ENCODE assay signal across 17 mouse cellular contexts in the genomic region with DNA sequence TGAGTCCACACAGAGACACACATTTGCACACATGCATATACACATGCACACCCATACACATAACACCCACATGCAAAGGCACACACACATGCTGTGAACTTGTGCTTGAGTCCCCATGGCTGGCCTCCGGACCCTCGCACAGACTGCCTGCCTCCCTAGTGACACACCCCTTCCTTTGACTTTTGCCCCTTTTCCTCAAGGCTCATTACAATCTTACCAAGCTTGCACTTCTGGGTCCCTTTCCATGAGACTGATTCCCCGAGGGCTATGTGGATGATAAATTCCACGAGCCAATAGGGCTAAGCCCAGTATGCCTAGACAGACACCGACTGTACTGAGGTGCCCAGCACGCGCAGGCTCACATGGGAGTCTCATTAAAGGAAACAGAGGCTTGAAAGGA. TPM values are rescaled to one million over a fixed set of nuclear protein-coding genes. Genes with fewer than 3 reads are reported as not detected.
A peak's percentile ranks its signal among the peaks of the same experiment; 100 is the strongest.
DNase-seq lines count a peak whose midpoint lies in the region; ATAC-seq lines count a peak whose summit lies in the region.
"Had no signal": no experiment of that assay in that cellular context is flagged by ENCODE, and none has a peak within 500 bp of the region (broad histone marks: within the 10 kb centered on the region; RNA-seq: fewer than 3 reads in every experiment).

No protein-coding gene starts in this region.

- peaks cover 7% of the 10 kb centered on the region for H3K27me3 ChIP-seq in kidney, embryonic 14.5 days (ENCODE audit: control insufficient read depth, insufficient read depth, low read length)
- H3K27me3 ChIP-seq in intestine, embryonic 16.5 days (replicated peaks; ENCODE audit: control insufficient read depth, insufficient read depth, low read length): 0 out of 2 replicates have a peak, but pooled peaks cover 1% of the 10 kb centered on the region
- peaks cover 2% of the 10 kb centered on the region; the same call in 1 of the 2 replicates for H3K27me3 ChIP-seq in midbrain, embryonic 16.5 days (ENCODE audit: control insufficient read depth, insufficient read depth, low read depth, low read length)
- H3K27me3 ChIP-seq: Patski had no signal

- H3K4me1 ChIP-seq in kidney, embryonic 14.5 days (ENCODE audit: control insufficient read depth, insufficient read depth, low read length): peaks cover 31% of the 10 kb centered on the region
- peaks cover 59% of the 10 kb centered on the region for H3K4me1 ChIP-seq in brown adipose tissue, adult 24 weeks (ENCODE audit: control insufficient read depth, insufficient read depth, insufficient read length, low read length)
- peaks cover 24% of the 10 kb centered on the region for H3K4me1 ChIP-seq in intestine, embryonic 16.5 days (ENCODE audit: control insufficient read depth, insufficient read depth, low read length)
- H3K4me1 ChIP-seq in midbrain, embryonic 16.5 days (ENCODE audit: control insufficient read depth, insufficient read depth, low read length): peaks cover 6% of the 10 kb centered on the region; the same call in 1 of the 2 replicates

- no peaks in the 10 kb centered on the region for H3K9me3 ChIP-seq in kidney, embryonic 14.5 days (ENCODE audit: control insufficient read depth, low read length)
- no peaks in the 10 kb centered on the region for H3K9me3 ChIP-seq in intestine, embryonic 16.5 days (ENCODE audit: control insufficient read depth, low read length)
- H3K9me3 ChIP-seq in midbrain, embryonic 16.5 days (replicated peaks; ENCODE audit: control insufficient read depth, low read length, poor library complexity, severe bottlenecking): no peaks in the 10 kb centered on the region
- H3K9me3 ChIP-seq: embryonic facial prominence, embryonic 15.5 days; heart, embryonic 10.5 days; midbrain, embryonic 15.5 days had no signal

- H3K4me2 ChIP-seq in kidney, embryonic 14.5 days (replicated peaks; ENCODE audit: low read depth, low read length): no peak overlapping the region
- peak overlapping the region; percentile 51 for H3K4me2 ChIP-seq in intestine, embryonic 16.5 days (ENCODE audit: low read depth, low read length)
- H3K4me2 ChIP-seq in midbrain, embryonic 16.5 days (ENCODE audit: low read length): no peak overlapping the region
- H3K4me2 ChIP-seq: embryonic facial prominence, embryonic 15.5 days; midbrain, embryonic 15.5 days had no signal

- DNase-seq in kidney, adult 8-10 months: peak; percentile 43 to 52
- DNase-seq in kidney, postnatal 36 days: peak; percentile 58 to 60
- no peak for DNase-seq in embryo, embryonic 11 days
- DNase-seq: adrenal gland, adult 8-10 months; cerebellum, postnatal 14 days; lung, postnatal 14 days; right cerebral cortex, postnatal 25 days had no signal

- no peaks in the 10 kb centered on the region for H3K36me3 ChIP-seq in kidney, embryonic 14.5 days (ENCODE audit: control insufficient read depth, insufficient read depth, low read length)
- H3K36me3 ChIP-seq in intestine, embryonic 16.5 days (ENCODE audit: control insufficient read depth, insufficient read depth, low read length): no peaks in the 10 kb centered on the region
- H3K36me3 ChIP-seq in midbrain, embryonic 16.5 days (ENCODE audit: control insufficient read depth, insufficient read depth, low read length): no peaks in the 10 kb centered on the region
- H3K36me3 ChIP-seq: embryonic facial prominence, embryonic 15.5 days; heart, embryonic 10.5 days; midbrain, embryonic 15.5 days had no signal

- no peak overlapping the region for H3K9ac ChIP-seq in kidney, embryonic 14.5 days (ENCODE audit: low read depth, low read length)
- peak overlapping the region; percentile 67 for H3K9ac ChIP-seq in intestine, embryonic 16.5 days (ENCODE audit: low read depth, low read length)
- H3K9ac ChIP-seq in midbrain, embryonic 16.5 days (ENCODE audit: low read depth, low read length): no peak overlapping the region
- H3K9ac ChIP-seq: embryonic facial prominence, embryonic 15.5 days; midbrain, embryonic 15.5 days had no signal

- no peak for ATAC-seq in kidney, embryonic 14.5 days (ENCODE audit: low FRiP score, low TSS enrichment)
- ATAC-seq in intestine, embryonic 16.5 days: peak; percentile 36
- no peak for ATAC-seq in midbrain, embryonic 16.5 days
- ATAC-seq: forebrain, embryonic 16.5 days; midbrain, embryonic 15.5 days; Patski had no signal

- H3K4me3 ChIP-seq in kidney, embryonic 14.5 days (ENCODE audit: low read length): no peak overlapping the region
- H3K4me3 ChIP-seq in brown adipose tissue, adult 24 weeks (ENCODE audit: insufficient read depth, low read depth, low read length): no peak overlapping the region
- H3K4me3 ChIP-seq in intestine, embryonic 16.5 days (ENCODE audit: low read length): 0 out of 2 replicates have a peak overlapping the region, but pooled peaks have one; percentile 3
- no peak overlapping the region for H3K4me3 ChIP-seq in midbrain, embryonic 16.5 days (ENCODE audit: low read depth, low read length)
- H3K4me3 ChIP-seq: embryonic facial prominence, embryonic 15.5 days; heart, embryonic 10.5 days; left cerebral cortex, adult 2 months; midbrain, embryonic 15.5 days had no signal

- no peak overlapping the region for H3K27ac ChIP-seq in kidney, embryonic 14.5 days (ENCODE audit: low read depth, low read length)
- peak overlapping the region; percentile 98 for H3K27ac ChIP-seq in brown adipose tissue, adult 24 weeks (replicated peaks; ENCODE audit: low read depth, low read length)
- H3K27ac ChIP-seq in intestine, embryonic 16.5 days (ENCODE audit: low read length): peak overlapping the region; percentile 96
- no peak overlapping the region for H3K27ac ChIP-seq in midbrain, embryonic 16.5 days (ENCODE audit: low read length)
- H3K27ac ChIP-seq: embryonic facial prominence, embryonic 15.5 days; left cerebral cortex, adult 2 months; midbrain, embryonic 15.5 days had no signal

- 79% methylated on average over 7 of the region's 7 CpGs for WGBS in kidney, embryonic 14.5 days
- WGBS in intestine, embryonic 16.5 days: 65% methylated on average over 7 of the region's 7 CpGs
- 87% methylated on average over 7 of the region's 7 CpGs for WGBS in midbrain, embryonic 16.5 days

RNA-seq across cellular contexts. Expression of gene Myo7a, which starts 13.1 kb away (rescaled TPM):
- polyA plus RNA-seq in kidney, embryonic 14.5 days (2014; fragmentation: Nextera tagmentation; extraction: Ambion mirVana): 7.9 and 15.4 TPM in 2 replicates
- polyA plus RNA-seq in brown adipose tissue, adult 24 weeks (2012; ENCODE audit: insufficient read depth, insufficient read length, missing spikeins): 3.3 and 4.5 TPM in 2 replicates
- polyA plus RNA-seq in intestine, embryonic 16.5 days (2015; fragmentation: Nextera tagmentation; extraction: Ambion mirVana): 24.0 and 35.6 TPM in 2 replicates
- polyA plus RNA-seq in midbrain, embryonic 16.5 days (2015; fragmentation: Nextera tagmentation; extraction: Ambion mirVana): 22.5 and 22.8 TPM in 2 replicates

RNA-seq across cellular contexts. Expression of gene Omp, which starts 39.0 kb away (rescaled TPM):
- 0.20 and 0.51 TPM in 2 replicates for polyA plus RNA-seq in kidney, embryonic 14.5 days (2014; fragmentation: Nextera tagmentation; extraction: Ambion mirVana)
- not detected in 2 replicates for polyA plus RNA-seq in brown adipose tissue, adult 24 weeks (2012; ENCODE audit: insufficient read depth, insufficient read length, missing spikeins)
- 0.37 TPM in 2 replicates for polyA plus RNA-seq in intestine, embryonic 16.5 days (2015; fragmentation: Nextera tagmentation; extraction: Ambion mirVana)
- 0.35 TPM in 2 replicates for polyA plus RNA-seq in midbrain, embryonic 16.5 days (2015; fragmentation: Nextera tagmentation; extraction: Ambion mirVana)

Comparison
In these comparisons a context has a peak if more than half of its experiments do, and no peak if none do; other contexts are left out.
1. H3K27ac ChIP-seq: peak in brown adipose tissue, adult 24 weeks (single experiment) and intestine, embryonic 16.5 days (single experiment); none in kidney, embryonic 14.5 days (single experiment) and midbrain, embryonic 16.5 days (single experiment).